Mouse (Mus musculus) lung, embryonic 14.5 days (tissue): ENCODE data around the gene Hs3st4. TPM values are rescaled to one million over a fixed set of nuclear protein-coding genes. Genes with fewer than 3 reads are reported as not detected.
A peak's percentile ranks its signal among the peaks of the same experiment; 100 is the strongest.

Experiments
- ATAC-seq: fragments of 200-750 bp; cut with Nextera tagmentation; 2 replicates; pipeline ENCODE4 v1.8.0; 2017; ENCODE audit warnings: mild to moderate bottlenecking, moderate TSS enrichment, moderate library complexity; ENCODE audit not compliant: insufficient read depth
- DNase-seq: peaks from one replicate; pipeline ENCODE4 v3.0.0-alpha.2; 2015
- H3K27ac ChIP-seq: fragments of 300-500 bp; sonication (generic); 2 replicates; pipeline ENCODE4 v1.5.1; 2014; ENCODE audit warnings: low read depth, mild to moderate bottlenecking, moderate library complexity
- H3K27me3 ChIP-seq: fragments of 300-500 bp; sonication (generic); 2 replicates; pipeline ENCODE4 v1.6.1; 2014; ENCODE audit warnings: low read length, control low read depth; ENCODE audit not compliant: insufficient read depth
- H3K36me3 ChIP-seq: fragments of 300-500 bp; sonication (generic); 2 replicates; pipeline ENCODE4 v1.6.1; 2014; ENCODE audit warnings: control low read depth; ENCODE audit not compliant: insufficient read depth
- H3K4me1 ChIP-seq: fragments of 300-500 bp; sonication (generic); 2 replicates; pipeline ENCODE4 v1.6.1; 2014; ENCODE audit warnings: antibody characterized with exemption, control low read depth; ENCODE audit not compliant: insufficient read depth
- H3K4me2 ChIP-seq: fragments of 300-500 bp; sonication (generic); 2 replicates; pipeline ENCODE4 v1.6.1; 2014; ENCODE audit warnings: mild to moderate bottlenecking
- H3K4me3 ChIP-seq: fragments of 300-500 bp; sonication (generic); 2 replicates; pipeline ENCODE4 v1.5.1; 2014; ENCODE audit warnings: low read depth, low read length
- H3K9ac ChIP-seq: fragments of 300-500 bp; sonication (generic); 2 replicates; pipeline ENCODE4 v1.6.1; 2014
- H3K9me3 ChIP-seq: fragments of 300-500 bp; sonication (generic); 2 replicates; pipeline ENCODE4 v1.6.1; 2016; ENCODE audit warnings: low read depth, low read length, control low read depth
- CTCF ChIP-seq: IDR thresholded peaks from 2 replicates; pipeline ENCODE4 v1.5.1; 2016; ENCODE audit warnings: antibody characterized with exemption, low read depth
- WGBS: fragments of 180-500 bp; shearing (Covaris S2); extraction: QIAGEN DNeasy Blood & Tissue Kit; methylation state at CpG from one replicate; pipeline ENCODE4 v1.1.7; 2014; 5-methylcytosine and 5-hydroxymethylcytosine counted together
- polyA plus RNA-seq: library from polyadenylated mRNA; unstranded; fragments of >200 nt; fragmentation: Nextera tagmentation; extraction: Ambion mirVana; gene quantifications from 2 replicates; pipeline ENCODE4 v1.2.1, GENCODE M21; 2014

The Hs3st4 gene
- polyA plus RNA-seq, 1 experiment from 2014 or later, result 0.05 TPM

- Histone ChIP-seq H3K27me3 (no peaks in the 10 kb centered on the region), H3K9me3 (no peaks in the 10 kb centered on the region), H3K4me3 (no peak overlapping the region), H3K4me1 (no peaks in the 10 kb centered on the region), H3K9ac (no peak overlapping the region), H3K36me3 (no peaks in the 10 kb centered on the region), H3K27ac (no peak overlapping the region), H3K4me2 (no peak overlapping the region)
- TF ChIP-seq CTCF, result no peak
- DNase-seq (peak; percentile 94), ATAC-seq (peak; percentile 94)
- 33% methylated on average over 7 of the region's 7 CpGs for WGBS
Measured at GRCm38 (mm10) chr7:124131312-124131711, 148.6 kb downstream of the Hs3st4 start.

DNA sequence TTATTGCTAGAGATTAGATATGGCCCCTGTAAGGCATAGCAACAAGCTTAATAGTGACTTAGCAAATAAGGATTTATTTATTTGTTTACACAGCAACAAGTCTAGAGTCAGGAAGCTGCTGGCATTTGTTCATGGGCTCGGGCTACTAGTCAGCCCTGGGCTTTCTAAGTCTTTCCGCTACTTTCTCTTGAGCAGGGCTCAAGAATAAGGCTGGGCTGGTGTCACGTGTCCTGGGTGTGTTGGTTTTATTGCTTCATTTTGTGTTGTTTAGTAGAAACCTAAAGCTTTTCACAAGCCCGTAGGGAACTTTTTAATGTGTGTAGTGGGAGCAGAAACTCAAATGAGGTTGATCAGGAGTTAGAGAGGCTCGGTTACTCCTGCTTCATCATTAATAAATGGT lies 153.5 kb downstream of the Hs3st4 start:
- Histone ChIP-seq H3K27ac (no peak overlapping the region), H3K9me3 (no peaks in the 10 kb centered on the region), H3K9ac (no peak overlapping the region), H3K36me3 (no peaks in the 10 kb centered on the region), H3K4me2 (no peak overlapping the region), H3K4me3 (no peak overlapping the region), H3K27me3 (no peaks in the 10 kb centered on the region), H3K4me1 (no peaks in the 10 kb centered on the region)
- WGBS, result 72% methylated on average over 5 of the region's 5 CpGs
- ATAC-seq, result no peak
- no peak for TF ChIP-seq CTCF
- DNase-seq, result no peak

DNA sequence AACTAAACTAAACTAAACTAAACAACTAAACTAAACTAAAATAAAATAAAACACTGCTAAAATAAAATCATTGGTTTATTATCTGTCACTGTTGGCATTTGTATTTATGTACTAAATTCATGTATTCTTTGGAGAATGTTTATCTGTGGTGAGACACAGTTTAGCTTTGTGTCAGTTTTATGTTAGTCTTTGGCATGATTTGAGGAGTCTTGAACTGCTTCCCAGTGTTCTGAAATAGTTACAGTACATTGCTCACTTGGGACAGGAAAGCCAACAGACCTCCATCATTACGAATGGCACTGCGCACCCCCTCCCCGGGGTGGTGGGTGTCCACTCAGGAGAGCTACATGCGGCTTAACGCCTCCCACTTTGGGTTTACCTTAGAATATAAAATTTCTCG lies 158.6 kb downstream of the Hs3st4 start:
- DNase-seq, result peak; percentile 69
- no peak for TF ChIP-seq CTCF
- Histone ChIP-seq H3K9ac (no peak overlapping the region), H3K27ac (no peak overlapping the region), H3K4me2 (no peak overlapping the region), H3K4me1 (no peaks in the 10 kb centered on the region), H3K9me3 (no peaks in the 10 kb centered on the region), H3K36me3 (no peaks in the 10 kb centered on the region), H3K4me3 (no peak overlapping the region), H3K27me3 (no peaks in the 10 kb centered on the region)
- no peak; the same call in 1 of the 2 replicates for ATAC-seq
- 68% methylated on average over 6 of the region's 6 CpGs for WGBS

GRCm38 (mm10) chr7:124150901-124151300 lies 168.2 kb downstream of the Hs3st4 start:
- TF ChIP-seq CTCF, result no peak
- no peaks in the 10 kb centered on the region for H3K36me3 ChIP-seq
- no peak overlapping the region for H3K4me2 ChIP-seq
- no peak overlapping the region for H3K27ac ChIP-seq
- 61% methylated on average over 2 of the region's 2 CpGs for WGBS
- H3K4me3 ChIP-seq, result no peak overlapping the region
- no peaks in the 10 kb centered on the region for H3K4me1 ChIP-seq
- H3K27me3 ChIP-seq, result no peaks in the 10 kb centered on the region
- DNase-seq, result no peak
- H3K9me3 ChIP-seq, result no peaks in the 10 kb centered on the region
- no peak for ATAC-seq
- no peak overlapping the region for H3K9ac ChIP-seq

GRCm38 (mm10) chr7:124163301-124163700 lies 180.6 kb downstream of the Hs3st4 start:
- ATAC-seq (no peak), DNase-seq (no peak)
- Histone ChIP-seq H3K9me3 (no peaks in the 10 kb centered on the region), H3K27ac (no peak overlapping the region), H3K4me2 (no peak overlapping the region), H3K4me3 (no peak overlapping the region), H3K4me1 (no peaks in the 10 kb centered on the region), H3K9ac (no peak overlapping the region), H3K27me3 (no peaks in the 10 kb centered on the region), H3K36me3 (no peaks in the 10 kb centered on the region)
- WGBS, result 88% methylated on average over 1 of the region's 1 CpGs
- no peak for TF ChIP-seq CTCF

DNA sequence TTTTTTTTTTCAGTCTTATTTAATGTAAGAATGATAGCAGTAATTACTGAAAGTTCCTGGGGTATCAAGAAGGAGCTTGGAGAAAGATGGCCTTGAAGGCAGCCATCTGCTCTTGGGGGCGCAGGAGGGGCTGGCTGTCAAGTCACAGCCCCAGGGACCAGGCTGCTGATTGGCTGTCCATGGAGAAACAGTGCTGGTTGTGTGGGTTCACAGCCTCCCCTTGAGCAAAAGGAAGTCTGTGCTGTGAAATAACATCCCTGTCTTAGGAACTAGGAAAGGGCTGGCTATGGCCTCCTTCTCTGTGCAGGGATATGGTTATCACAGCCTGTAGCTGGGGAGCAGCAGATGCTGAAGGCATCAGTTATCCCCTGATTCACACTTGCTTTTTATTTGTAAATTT lies 183.6 kb downstream of the Hs3st4 start:
- 52% methylated on average over 1 of the region's 1 CpGs for WGBS
- Histone ChIP-seq H3K9me3 (no peaks in the 10 kb centered on the region), H3K27ac (no peak overlapping the region), H3K4me3 (no peak overlapping the region), H3K4me2 (no peak overlapping the region), H3K36me3 (no peaks in the 10 kb centered on the region), H3K4me1 (no peaks in the 10 kb centered on the region), H3K27me3 (no peaks in the 10 kb centered on the region), H3K9ac (no peak overlapping the region)
- TF ChIP-seq CTCF, result no peak
- DNase-seq (no peak), ATAC-seq (no peak)

- Histone ChIP-seq H3K4me3 (no peak overlapping the region), H3K9ac (no peak overlapping the region), H3K36me3 (no peaks in the 10 kb centered on the region), H3K4me2 (no peak overlapping the region), H3K4me1 (no peaks in the 10 kb centered on the region), H3K9me3 (no peaks in the 10 kb centered on the region), H3K27me3 (no peaks in the 10 kb centered on the region), H3K27ac (no peak overlapping the region)
- 82% methylated on average over 2 of the region's 2 CpGs for WGBS
- no peak for DNase-seq
- no peak for ATAC-seq
- no peak for TF ChIP-seq CTCF
Measured at GRCm38 (mm10) chr7:124168796-124169195, 186.1 kb downstream of the Hs3st4 start.

DNA sequence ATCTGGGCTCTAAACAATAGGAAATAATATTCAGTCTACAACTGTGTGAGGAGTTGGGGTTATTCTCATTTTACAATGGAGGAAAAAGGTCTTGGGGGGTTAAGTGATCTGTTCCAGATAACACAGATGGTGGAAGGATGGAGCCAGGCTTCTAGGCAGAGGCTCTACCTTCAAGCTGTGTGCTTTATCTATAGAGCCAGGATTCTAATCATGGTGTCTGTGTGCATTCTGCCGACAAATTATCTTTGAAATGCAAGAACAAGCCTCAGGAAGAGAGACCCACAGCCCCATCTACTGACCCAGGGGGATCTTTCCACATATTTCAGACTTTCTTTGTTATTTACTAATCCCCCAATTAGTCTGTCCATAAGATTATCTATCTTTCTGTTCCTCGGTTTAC lies 187.3 kb downstream of the Hs3st4 start:
- WGBS, result 82% methylated on average over 2 of the region's 2 CpGs
- Histone ChIP-seq H3K4me1 (no peaks in the 10 kb centered on the region), H3K36me3 (no peaks in the 10 kb centered on the region), H3K4me3 (no peak overlapping the region), H3K9ac (no peak overlapping the region), H3K4me2 (no peak overlapping the region), H3K9me3 (no peaks in the 10 kb centered on the region), H3K27ac (no peak overlapping the region), H3K27me3 (no peaks in the 10 kb centered on the region)
- DNase-seq, result no peak
- no peak for ATAC-seq
- TF ChIP-seq CTCF, result no peak
